Mouse (Mus musculus) olfactory bulb, adult 2 months (tissue): ENCODE results near the gene Bcan.

Experiments
- CTCF ChIP-seq: fragments of 200-500 bp; IDR thresholded peaks from 2 replicates; pipeline ENCODE4 v1.5.1; 2012; ENCODE audit warnings: low read depth, mild to moderate bottlenecking, low read length, moderate library complexity; ENCODE audit not compliant: insufficient read depth
- POLR2A ChIP-seq: fragments of 200-500 bp; IDR thresholded peaks from 2 replicates; pipeline ENCODE4 v1.6.1; 2012; ENCODE audit warnings: mild to moderate bottlenecking, low read depth, low read length, moderate library complexity; ENCODE audit not compliant: insufficient read depth

- TF ChIP-seq CTCF = no peak
- no peak for TF ChIP-seq POLR2A
Measured at GRCm38 (mm10) chr3:87945781-87946540, 54.1 kb downstream of the Bcan start.
